Mouse (Mus musculus) cerebellum, adult 18-20 months (tissue): ENCODE results near the gene Adgb.
A peak's percentile ranks its signal among the peaks of the same experiment; 100 is the strongest.

Experiments used
- DNase-seq, 2 experiments: peaks; one replicate each; pipeline ENCODE4 v3.0.0; 2021

Adgb gene

DNA sequence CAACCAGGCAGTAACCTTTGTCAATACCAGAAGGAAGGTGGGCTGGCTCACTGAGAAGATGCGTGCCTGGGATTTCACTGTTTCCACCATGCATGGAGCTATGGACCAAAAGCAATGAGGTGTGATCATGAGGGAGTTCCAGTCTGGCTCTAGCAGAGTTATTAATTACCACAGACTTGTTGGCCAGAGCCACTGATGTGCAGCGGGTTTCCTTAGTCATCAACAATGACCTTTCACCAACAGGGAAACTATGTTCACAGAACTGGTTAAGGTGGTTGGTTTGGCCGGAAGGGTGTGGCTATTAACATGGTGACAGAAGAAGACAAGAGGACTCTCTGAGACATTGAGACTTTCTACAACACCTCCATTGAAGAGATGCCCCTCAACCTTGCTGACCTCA is 128.2 kb downstream of the Adgb start:
- no peak for DNase-seq

DNA sequence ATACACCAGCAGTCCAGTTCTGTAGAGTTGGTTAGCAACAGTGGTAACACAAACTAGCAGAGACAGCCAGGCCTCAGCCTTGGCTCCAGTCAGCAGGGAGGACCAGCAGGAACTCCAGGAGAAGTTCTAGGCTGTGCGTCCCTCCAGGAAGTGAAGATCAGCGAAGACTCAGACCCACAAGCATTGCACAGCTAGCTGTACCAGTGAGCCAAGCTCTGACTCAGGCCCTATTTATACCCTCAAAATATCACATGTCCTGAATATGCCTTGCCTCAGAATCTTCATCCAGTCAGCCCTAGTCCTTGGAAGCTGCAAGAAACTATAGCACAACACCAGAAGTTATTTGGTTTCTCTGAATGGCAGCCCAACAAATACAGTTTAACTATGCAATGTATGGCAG is 146.6 kb downstream of the Adgb start:
- no peak for DNase-seq

DNA sequence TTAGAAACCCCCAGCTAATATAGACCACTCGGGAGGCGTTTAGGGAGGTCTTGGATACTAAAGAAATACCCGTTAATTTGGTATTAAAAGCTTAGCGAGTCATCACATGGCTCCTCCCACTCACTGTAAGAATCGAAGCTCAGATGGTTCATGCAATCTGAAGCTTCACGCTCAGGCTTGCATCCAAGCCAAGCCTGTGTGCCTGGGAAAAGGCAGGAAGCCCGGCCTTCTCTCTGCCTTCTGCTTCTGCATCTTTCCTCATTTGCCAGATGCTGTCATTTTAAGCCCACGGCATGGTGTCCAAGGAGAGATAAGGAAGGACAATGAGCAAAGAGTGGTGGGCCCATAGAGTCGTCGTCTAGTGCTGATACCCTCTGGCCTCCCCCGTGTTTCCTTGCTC is 149.2 kb downstream of the Adgb start:
- no peak for DNase-seq

DNA sequence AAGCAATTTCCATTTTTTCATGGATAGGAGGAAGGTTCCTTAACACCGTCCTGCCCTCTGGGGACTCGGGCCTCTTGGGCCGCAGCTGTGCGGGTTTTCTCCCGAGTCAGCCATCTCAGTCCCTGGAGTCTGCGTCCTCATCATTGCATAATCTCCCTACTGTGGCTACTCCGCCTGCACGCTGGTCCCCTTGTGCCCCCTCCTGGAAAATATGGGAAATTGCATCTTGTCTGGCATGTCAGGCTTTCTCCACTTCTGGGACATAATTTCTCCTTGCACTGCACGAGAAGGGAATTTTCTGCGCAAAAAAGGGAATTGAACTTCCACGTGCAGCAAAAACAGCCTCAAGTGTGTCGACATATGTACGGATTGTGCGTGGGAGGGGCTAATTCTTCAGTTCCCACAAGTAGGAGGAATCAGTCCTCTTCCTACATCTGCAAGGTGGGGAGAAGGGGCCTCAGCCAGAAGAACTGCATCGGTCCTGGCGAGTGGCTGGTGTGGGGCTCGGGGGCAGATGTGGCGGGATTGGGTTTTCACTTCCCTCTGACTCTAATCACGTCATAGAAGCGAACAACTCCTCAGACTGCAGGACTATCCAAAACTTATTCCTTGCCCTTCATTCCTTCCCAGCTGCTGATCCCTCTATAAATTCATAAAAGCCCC is 150.9 kb downstream of the Adgb start:
- DNase-seq, result peak; percentile 77 to 85

DNA sequence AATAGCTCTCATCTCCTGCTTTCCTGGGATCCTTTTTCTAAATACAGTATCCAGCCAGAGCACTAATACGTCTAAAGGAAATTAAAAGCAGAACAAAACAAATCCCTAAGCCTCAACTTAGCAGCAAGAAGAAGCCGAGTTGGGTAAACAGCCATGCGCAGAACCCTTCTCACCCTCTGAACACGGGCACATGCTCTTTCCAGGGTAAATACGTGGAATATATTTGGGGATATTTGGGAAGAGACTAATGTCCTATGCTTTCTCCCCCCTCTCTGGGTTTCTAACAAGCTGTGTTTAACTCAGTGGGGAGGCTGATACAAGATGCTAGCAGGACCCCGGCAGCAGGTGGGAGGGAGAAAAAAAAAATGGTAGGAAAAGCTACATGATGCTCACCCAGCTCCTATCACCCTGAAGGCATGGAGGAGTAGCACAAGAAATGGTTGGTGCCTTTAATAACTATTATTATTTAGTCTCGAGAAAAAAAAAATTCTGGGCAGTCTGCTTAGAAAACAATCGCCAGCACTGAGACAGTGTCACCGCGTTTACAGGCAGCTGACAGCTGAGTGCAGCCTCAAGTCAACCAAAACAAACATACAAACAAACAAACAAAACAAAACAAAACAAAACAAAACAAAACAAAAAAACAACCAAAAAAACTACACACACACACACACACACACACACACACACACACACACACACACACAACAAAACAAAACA is 151.6 kb downstream of the Adgb start:
- peak; percentile 8 to 37 for DNase-seq

DNA sequence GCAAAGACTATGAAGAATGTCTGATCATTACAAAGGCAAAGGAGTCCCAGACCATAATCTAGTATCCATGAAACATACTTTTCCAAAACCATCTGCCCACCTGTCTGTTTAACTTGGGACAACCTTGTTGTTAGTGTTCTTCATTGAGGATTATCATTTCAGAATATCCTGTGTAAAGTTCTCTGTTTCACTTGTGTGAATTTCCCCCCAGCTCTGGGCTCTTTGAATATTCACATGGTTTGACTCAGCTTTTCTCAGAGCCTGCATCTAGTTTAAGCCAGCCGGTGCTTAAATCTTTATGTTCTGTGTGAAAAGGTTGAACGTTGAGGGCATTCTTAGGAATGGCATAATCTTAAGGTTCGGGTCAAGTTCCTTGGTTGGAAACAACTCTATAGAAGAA is 154.0 kb downstream of the Adgb start:
- DNase-seq, result no peak

DNA sequence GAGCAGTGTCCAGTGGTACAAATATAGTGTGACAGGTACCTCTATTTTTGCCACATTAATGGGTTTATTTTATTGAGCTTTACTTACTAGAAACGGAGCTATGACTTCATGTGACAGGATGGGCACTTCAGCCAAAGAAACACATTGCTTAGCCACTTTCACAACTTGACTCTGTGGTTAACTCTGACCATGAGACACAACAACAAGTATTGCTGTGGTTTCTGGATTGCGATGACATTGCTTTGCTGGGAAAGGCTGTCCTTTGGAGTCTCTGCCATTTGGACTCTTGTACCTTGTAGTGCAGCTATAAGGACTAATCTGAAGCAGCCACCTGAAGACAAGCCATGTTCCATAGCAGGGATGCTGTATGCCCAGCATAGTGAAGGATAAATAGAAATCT is 156.5 kb downstream of the Adgb start:
- no peak for DNase-seq

DNA sequence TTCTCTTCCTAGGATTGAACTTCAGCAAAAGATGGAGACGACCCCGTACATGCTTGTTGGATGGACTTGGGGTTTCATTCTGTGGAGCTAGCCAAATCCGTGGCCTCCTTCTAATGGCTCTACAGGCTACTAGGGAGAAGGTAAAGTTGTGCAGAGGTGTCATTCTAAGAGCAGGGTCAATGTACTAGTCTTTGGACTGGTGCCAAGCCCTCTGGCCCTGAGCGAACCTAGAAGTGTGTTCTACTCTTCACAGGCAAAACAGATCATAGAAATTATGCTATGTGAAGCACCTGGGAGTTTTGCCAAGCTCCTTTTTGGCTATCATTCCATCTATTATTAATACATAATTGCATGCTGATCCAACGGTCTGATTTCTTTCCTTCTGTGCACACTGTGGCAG is 157.6 kb downstream of the Adgb start:
- no peak for DNase-seq

- DNase-seq, result no peak
Measured at GRCm38 (mm10) chr10:10309877-10310426, 162.2 kb downstream of the Adgb start.

- no peak for DNase-seq
Measured at GRCm38 (mm10) chr10:10309056-10309455, 163.1 kb downstream of the Adgb start.

DNA sequence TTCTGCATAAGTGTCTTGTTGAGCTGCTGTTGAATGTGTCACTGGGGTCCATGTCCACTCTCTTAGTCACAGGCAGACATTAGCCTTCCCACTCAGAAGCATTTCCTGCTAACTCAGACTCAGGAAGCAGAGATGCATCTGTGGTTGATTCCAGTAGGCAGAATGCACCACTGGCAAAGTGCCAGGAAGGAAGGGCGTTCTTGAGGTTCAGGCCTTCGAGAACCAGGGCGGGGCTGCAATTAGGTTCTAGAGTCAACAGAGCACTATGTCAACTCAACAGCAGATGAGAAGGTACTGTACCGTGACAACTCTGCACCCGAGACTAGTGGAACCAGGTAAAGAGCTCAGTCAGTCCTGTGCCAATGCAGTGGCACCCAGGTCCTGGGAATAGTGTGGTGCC is 164.7 kb downstream of the Adgb start:
- no peak for DNase-seq

DNA sequence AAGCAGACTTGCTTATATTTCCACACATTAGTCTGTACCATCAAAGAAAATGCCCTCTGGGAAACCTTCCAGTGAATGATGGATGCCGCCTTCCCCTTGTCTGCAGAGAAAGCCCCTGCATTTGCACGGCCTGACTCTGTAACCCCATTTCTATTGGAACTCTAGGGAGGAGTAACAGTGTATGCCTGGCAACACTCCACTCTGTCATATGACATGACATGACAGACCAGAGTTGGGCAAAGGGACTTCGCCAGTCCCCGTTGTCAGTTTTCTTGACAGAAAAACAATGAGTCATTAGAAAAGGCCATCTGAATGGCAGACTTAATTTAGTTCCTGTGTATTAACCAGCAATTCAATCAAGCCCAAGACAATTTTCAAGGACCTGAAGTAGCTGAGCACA is 167.8 kb downstream of the Adgb start:
- no peak for DNase-seq

DNA sequence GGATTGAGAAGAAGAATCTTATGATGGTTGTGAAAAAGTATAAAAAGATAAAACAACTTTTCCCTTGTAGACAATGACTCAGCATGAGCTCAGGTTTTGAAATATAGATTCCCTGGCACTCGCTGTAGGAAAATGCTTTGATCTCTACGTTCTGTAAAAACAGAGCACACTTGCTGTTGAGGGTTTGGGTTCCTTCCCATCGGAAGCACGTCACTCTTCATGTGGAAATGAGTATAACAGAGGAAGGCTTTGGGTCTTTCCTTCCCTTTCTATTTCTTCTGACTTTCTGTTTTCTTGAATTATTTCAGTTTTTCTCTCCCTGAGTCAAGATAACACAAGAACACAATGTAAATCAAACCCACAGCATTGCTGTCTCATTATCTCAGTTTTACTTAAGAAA is 170.4 kb downstream of the Adgb start:
- no peak for DNase-seq

DNA sequence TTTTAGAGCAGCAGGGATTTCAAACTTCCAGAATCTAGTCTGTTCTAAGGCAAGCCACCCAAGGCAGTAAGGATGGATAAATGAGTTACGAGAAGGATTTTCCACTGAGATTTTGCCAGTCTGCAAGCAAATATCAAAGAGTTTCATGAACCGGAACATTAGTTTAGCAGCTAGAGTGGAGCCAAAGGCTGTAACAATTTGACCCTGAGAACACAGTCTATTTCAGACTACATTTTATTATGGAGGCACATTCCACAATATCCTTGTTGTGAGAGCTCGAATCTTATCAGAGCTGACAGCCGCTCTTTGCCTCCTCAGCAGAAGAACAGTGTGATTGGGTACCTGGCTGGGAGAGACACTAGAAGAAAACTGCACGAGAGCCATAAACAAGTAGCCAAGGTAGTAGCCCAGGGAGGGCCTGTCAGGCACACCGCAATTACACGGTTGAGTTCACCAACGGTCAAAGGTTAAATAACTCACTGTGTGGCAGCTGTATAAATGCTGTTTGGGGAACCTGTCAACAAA is 171.1 kb downstream of the Adgb start:
- no peak for DNase-seq

- no peak for DNase-seq
Measured at GRCm38 (mm10) chr10:10299987-10300386, 172.1 kb downstream of the Adgb start.

DNA sequence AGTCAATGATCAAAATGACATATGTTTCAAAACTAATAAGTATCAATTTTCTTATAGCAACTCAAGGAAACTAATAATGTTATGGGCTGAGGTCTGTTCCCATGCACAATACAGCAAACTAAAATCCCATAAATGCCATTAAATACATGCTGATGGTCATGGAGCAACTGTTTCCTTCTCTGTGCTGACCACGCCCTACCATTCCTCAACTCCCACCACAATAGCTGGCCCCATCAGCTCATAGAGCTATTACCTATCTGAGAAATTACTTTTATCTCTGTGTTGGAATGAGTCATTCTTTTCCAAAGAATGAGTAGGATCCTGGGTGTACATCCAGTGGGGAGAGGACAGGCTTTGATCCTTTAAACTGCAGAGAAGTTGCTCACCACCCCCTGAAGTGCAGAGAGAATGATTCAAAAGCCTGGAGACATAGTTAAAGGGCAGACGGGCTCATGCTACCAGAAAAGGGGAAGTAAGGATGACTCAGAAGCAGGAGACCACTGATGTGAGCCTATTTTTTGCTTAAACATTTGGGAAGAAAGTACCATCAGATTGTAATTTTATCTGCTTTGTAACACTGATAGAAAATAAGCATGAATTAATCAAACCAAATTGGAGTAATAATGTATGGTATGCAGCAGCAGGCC is 184.8 kb downstream of the Adgb start:
- DNase-seq, result no peak
